ENCODE assay signal across 24 mouse cellular contexts in genomic region chr4:155301098-155301447, GRCm38 (mm10). TPM values are rescaled to one million over a fixed set of nuclear protein-coding genes. Genes with fewer than 3 reads are reported as not detected.
DNase-seq lines count a peak whose midpoint lies in the region; ATAC-seq and TF ChIP-seq lines count a peak whose summit lies in the region.
"Had no signal": no experiment of that assay in that cellular context is flagged by ENCODE, and none has a peak within 500 bp of the region (broad histone marks: within the 10 kb centered on the region; RNA-seq: fewer than 3 reads in every experiment).

No protein-coding gene starts in this region.

- no peaks in the 10 kb centered on the region for H3K36me3 ChIP-seq in embryonic facial prominence, embryonic 13.5 days
- no peaks in the 10 kb centered on the region for H3K36me3 ChIP-seq in limb, embryonic 14.5 days (ENCODE audit: control insufficient read depth, insufficient read depth, low read length)
- no peaks in the 10 kb centered on the region for H3K36me3 ChIP-seq in kidney, embryonic 16.5 days (ENCODE audit: insufficient read depth, low read length)
- H3K36me3 ChIP-seq: heart, embryonic 13.5 days had no signal

- H3K4me3 ChIP-seq in cerebellum, adult 2 months (replicated peaks; ENCODE audit: insufficient read depth, low read depth, low read length): no peak overlapping the region
- no peak overlapping the region for H3K4me3 ChIP-seq in left cerebral cortex, adult 2 months
- no peak overlapping the region for H3K4me3 ChIP-seq in embryonic facial prominence, embryonic 13.5 days
- H3K4me3 ChIP-seq in limb, embryonic 14.5 days (replicated peaks; ENCODE audit: low read length): no peak overlapping the region
- no peak overlapping the region for H3K4me3 ChIP-seq in kidney, embryonic 16.5 days (ENCODE audit: low read length)
- H3K4me3 ChIP-seq: erythroblast, embryonic 14.5 days; heart, embryonic 13.5 days; hindbrain, embryonic 13.5 days had no signal

- no peak for ATAC-seq in cerebellum, adult (ENCODE audit: insufficient number of reproducible peaks, low FRiP score, low TSS enrichment)
- ATAC-seq in embryonic facial prominence, embryonic 13.5 days (ENCODE audit: insufficient number of reproducible peaks, insufficient read depth, low FRiP score, low TSS enrichment, low read depth): no peak
- ATAC-seq in limb, embryonic 14.5 days (ENCODE audit: low FRiP score, low read depth): no peak
- ATAC-seq in kidney, embryonic 16.5 days (ENCODE audit: low FRiP score, low TSS enrichment): no peak
- ATAC-seq: forebrain, embryonic 14.5 days; inflammation-experienced regulatory T-cells, adult 6 months; liver, postnatal 0 days; lung, postnatal 0 days had no signal

- no peak for TF ChIP-seq CTCF in cerebellum, adult 2 months (IDR thresholded peaks at IDR 0.05; ENCODE audit: borderline replicate concordance, insufficient read depth, low read depth, low read length)
- TF ChIP-seq CTCF in left cerebral cortex, adult 2 months (IDR thresholded peaks at IDR 0.05): no peak

- H3K9me3 ChIP-seq in embryonic facial prominence, embryonic 13.5 days: no peaks in the 10 kb centered on the region
- no peaks in the 10 kb centered on the region for H3K9me3 ChIP-seq in limb, embryonic 14.5 days (ENCODE audit: control insufficient read depth, low read length)
- H3K9me3 ChIP-seq in kidney, embryonic 16.5 days (ENCODE audit: low read length): no peaks in the 10 kb centered on the region
- H3K9me3 ChIP-seq: heart, embryonic 13.5 days; hindbrain, embryonic 13.5 days had no signal

- peak overlapping the region; percentile 66 for H3K27ac ChIP-seq in cerebellum, adult 2 months (ENCODE audit: insufficient read depth, low read length)
- H3K27ac ChIP-seq in left cerebral cortex, adult 2 months: peak overlapping the region; percentile 90
- H3K27ac ChIP-seq in embryonic facial prominence, embryonic 13.5 days: peak overlapping the region; percentile 79
- H3K27ac ChIP-seq in limb, embryonic 14.5 days (replicated peaks; ENCODE audit: low read depth, low read length): peak overlapping the region; percentile 74
- no peak overlapping the region for H3K27ac ChIP-seq in kidney, embryonic 16.5 days (ENCODE audit: low read length)
- H3K27ac ChIP-seq: heart, embryonic 13.5 days; hindbrain, embryonic 13.5 days; macrophage had no signal

- H3K4me1 ChIP-seq in cerebellum, adult 2 months (ENCODE audit: control insufficient read depth, insufficient read depth, low read length): peaks cover 72% of the 10 kb centered on the region
- H3K4me1 ChIP-seq in embryonic facial prominence, embryonic 13.5 days: peaks cover 21% of the 10 kb centered on the region
- peaks cover 22% of the 10 kb centered on the region for H3K4me1 ChIP-seq in limb, embryonic 14.5 days (ENCODE audit: control insufficient read depth, insufficient read depth, low read length)
- H3K4me1 ChIP-seq in kidney, embryonic 16.5 days (ENCODE audit: insufficient read depth, low read length): no peaks in the 10 kb centered on the region
- H3K4me1 ChIP-seq: heart, embryonic 13.5 days had no signal

- intact Hi-C loops in left cerebral cortex, adult 2 months (cut with DNase I): no loop called here
- intact Hi-C loops in left cerebral cortex, postnatal 36 days (cut with DNase I): loop anchor here (10.0 kb wide), 1 partner anchor 176 kb away; no protein-coding TSS in a partner anchor

- TF ChIP-seq POLR2A in cerebellum, adult 2 months (IDR thresholded peaks at IDR 0.05; ENCODE audit: borderline replicate concordance, insufficient read depth, low read length): no peak
- no peak for TF ChIP-seq POLR2A in limb, embryonic 14.5 days (IDR thresholded peaks at IDR 0.05; ENCODE audit: borderline replicate concordance, extremely low read depth, insufficient read depth, insufficient read length)

- peak in 1 of 2 experiments; percentile 60 for DNase-seq in cerebellum, adult 2 months
- no peak for DNase-seq in left cerebral cortex, adult 2 months (ENCODE audit: extremely low spot score in 1 of 2, low spot score in 2 of 2)
- DNase-seq in left cerebral cortex, postnatal 36 days (ENCODE audit: low spot score in 2 of 2): no peak
- no peak for DNase-seq in limb, embryonic 14.5 days (ENCODE audit: low spot score)
- DNase-seq in MN1 (ENCODE audit: low spot score): no peak
- DNase-seq: adrenal gland, postnatal 36 days; cerebellum, postnatal 36 days; gastrocnemius, postnatal 14 days; heart, adult 11 months; heart, postnatal 14 days; kidney, adult 2 months; kidney, postnatal 10 days; liver, postnatal 0 days; thymus, postnatal 14 days had no signal

- H3K9ac ChIP-seq in embryonic facial prominence, embryonic 13.5 days: 0 out of 2 replicates have a peak overlapping the region, but pooled peaks have one; percentile 2
- H3K9ac ChIP-seq in limb, embryonic 14.5 days (ENCODE audit: low read depth, low read length, severe bottlenecking): 0 out of 2 replicates have a peak overlapping the region, but pooled peaks have one; percentile 18
- no peak overlapping the region for H3K9ac ChIP-seq in kidney, embryonic 16.5 days (replicated peaks; ENCODE audit: low read length)
- H3K9ac ChIP-seq: liver, postnatal 0 days had no signal

- H3K27me3 ChIP-seq in cerebellum, adult 2 months (ENCODE audit: control insufficient read depth, insufficient read depth, low read length): no peaks in the 10 kb centered on the region
- H3K27me3 ChIP-seq in embryonic facial prominence, embryonic 13.5 days: no peaks in the 10 kb centered on the region
- no peaks in the 10 kb centered on the region for H3K27me3 ChIP-seq in limb, embryonic 14.5 days (ENCODE audit: control insufficient read depth, insufficient read depth, low read length)
- no peaks in the 10 kb centered on the region for H3K27me3 ChIP-seq in kidney, embryonic 16.5 days (ENCODE audit: insufficient read depth, low read length)
- H3K27me3 ChIP-seq: hindbrain, embryonic 13.5 days had no signal

- 67% methylated on average over 7 of the region's 7 CpGs for WGBS in cerebellum, adult 2 months
- WGBS in embryonic facial prominence, embryonic 13.5 days: 89% methylated on average over 7 of the region's 7 CpGs
- whole genome bisulfite sequencing in limb, embryonic 14.5 days: 94% methylated on average over 7 of the region's 7 CpGs
- WGBS in kidney, embryonic 16.5 days: 84% methylated on average over 7 of the region's 7 CpGs

- H3K4me2 ChIP-seq in embryonic facial prominence, embryonic 13.5 days: no peak overlapping the region
- H3K4me2 ChIP-seq in limb, embryonic 14.5 days (replicated peaks; ENCODE audit: low read depth, low read length, severe bottlenecking): no peak overlapping the region
- H3K4me2 ChIP-seq in kidney, embryonic 16.5 days (replicated peaks; ENCODE audit: low read depth, low read length): no peak overlapping the region
- H3K4me2 ChIP-seq: heart, embryonic 13.5 days; hindbrain, embryonic 13.5 days had no signal

RNA-seq across cellular contexts. Expression of gene Faap20, which starts 51.5 kb away (rescaled TPM):
- polyA plus RNA-seq in cerebellum, adult 2 months (2012; rRNA removed): 94.5 and 109 TPM in 2 replicates
- total RNA-seq in left cerebral cortex, adult 2 months (2021): 10 to 100 TPM; 25.9 to 28.8 TPM
- 10 to 100 TPM; 26.0 to 28.0 TPM for total RNA-seq in left cerebral cortex, postnatal 36 days (2021)
- polyA plus RNA-seq in embryonic facial prominence, embryonic 13.5 days (2015; fragmentation: Nextera tagmentation; extraction: Ambion mirVana): 77.4 and 80.0 TPM in 2 replicates
- polyA plus RNA-seq in limb, embryonic 14.5 days (2012; rRNA removed): 64.6 and 85.1 TPM in 2 replicates
- 72.5 and 84.8 TPM in 2 replicates for polyA plus RNA-seq in limb, embryonic 14.5 days (2014; fragmentation: Nextera tagmentation; extraction: Ambion mirVana)
- polyA plus RNA-seq in kidney, embryonic 16.5 days (2015; fragmentation: Nextera tagmentation; extraction: Ambion mirVana): 77.4 and 77.8 TPM in 2 replicates
